Mouse (Mus musculus) G1E (cell line): ENCODE measurements around the gene Kdm5c.

Experiments used
- CTCF ChIP-seq: IDR thresholded peaks from 2 replicates; pipeline ENCODE4 v1.5.1; 2012; ENCODE audit warnings: low read depth, low read length, inconsistent platforms, mixed read lengths
- GATA1 ChIP-seq: IDR thresholded peaks from 2 replicates; pipeline ENCODE4 v1.6.1; 2012; ENCODE audit warnings: borderline replicate concordance, low read length, inconsistent platforms, mixed read lengths
- POLR2AphosphoS5 ChIP-seq: IDR thresholded peaks from 2 replicates; pipeline ENCODE4 v1.6.1; 2012; ENCODE audit warnings: low read depth, low read length, inconsistent platforms; ENCODE audit not compliant: insufficient replicate concordance
- TAL1 ChIP-seq: conservative IDR thresholded peaks from 2 replicates; pipeline ENCODE4 v1.6.1; 2012; ENCODE audit warnings: low read depth, low read length, inconsistent platforms, mixed read lengths

GRCm38 (mm10) chrX:152191266-152191665, 41.6 kb upstream of the Kdm5c start:
- TF ChIP-seq CTCF = no peak
- no peak for TF ChIP-seq GATA1
- no peak for TF ChIP-seq POLR2AphosphoS5
- no peak for TF ChIP-seq TAL1
